In the genomic region with DNA sequence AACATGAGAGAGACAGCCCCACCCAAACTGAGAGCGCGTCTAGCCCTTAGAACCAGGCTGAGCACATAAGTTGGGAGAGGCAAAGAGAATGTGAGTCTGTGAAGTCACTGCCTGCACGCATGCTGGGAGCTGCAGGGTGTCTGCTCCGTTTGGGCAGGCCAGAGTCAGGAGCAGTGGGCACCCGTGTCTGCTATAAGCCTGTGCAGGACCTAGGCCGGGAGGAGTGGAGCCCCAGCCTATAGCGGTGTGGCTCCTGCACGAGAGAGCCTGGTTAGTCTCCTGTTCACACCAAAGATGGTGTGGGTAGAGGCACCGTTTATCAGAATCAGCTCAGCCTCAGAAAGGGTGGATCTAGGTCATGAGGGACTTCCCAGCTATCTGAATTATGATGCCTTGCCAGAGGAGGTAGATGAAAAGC, we compare ENCODE assay signal across 8 mouse cellular contexts. TPM values are rescaled to one million over a fixed set of nuclear protein-coding genes. Genes with fewer than 3 reads are reported as not detected.
DNase-seq lines count a peak whose midpoint lies in the region; ATAC-seq and TF ChIP-seq lines count a peak whose summit lies in the region.

No protein-coding gene starts in this region.

- 0 out of 2 replicates have a peak, but pooled peaks have one; percentile 35 for ATAC-seq in limb, embryonic 12.5 days (ENCODE audit: insufficient number of reproducible peaks, insufficient read depth, low FRiP score, low TSS enrichment, low read depth)
- ATAC-seq in midbrain, postnatal 0 days (ENCODE audit: low FRiP score), result no peak

- no peak overlapping the region for H3K4me2 ChIP-seq in limb, embryonic 12.5 days
- no peak overlapping the region for H3K4me2 ChIP-seq in midbrain, postnatal 0 days (ENCODE audit: low read depth, low read length, poor library complexity, severe bottlenecking)

- peaks cover 26% of the 10 kb centered on the region for H3K4me1 ChIP-seq in heart, adult 2 months (ENCODE audit: control insufficient read depth, insufficient read depth, low read length)
- H3K4me1 ChIP-seq in limb, embryonic 12.5 days (replicated peaks), result peaks cover 69% of the 10 kb centered on the region
- H3K4me1 ChIP-seq in midbrain, postnatal 0 days (ENCODE audit: insufficient read depth, low read length), result peaks cover 7% of the 10 kb centered on the region; the same call in 1 of the 2 replicates

- H3K9me3 ChIP-seq in limb, embryonic 12.5 days, result no peaks in the 10 kb centered on the region
- H3K9me3 ChIP-seq in midbrain, postnatal 0 days (ENCODE audit: low read length), result no peaks in the 10 kb centered on the region

- no peak overlapping the region for H3K4me3 ChIP-seq in heart, adult 2 months
- no peak overlapping the region for H3K4me3 ChIP-seq in limb, embryonic 12.5 days (replicated peaks)
- no peak overlapping the region for H3K4me3 ChIP-seq in midbrain, postnatal 0 days (ENCODE audit: low read depth, low read length)

- WGBS in heart, adult 2 months, result 30% methylated on average over 9 of the region's 9 CpGs
- WGBS in limb, embryonic 12.5 days, result 52% methylated on average over 9 of the region's 9 CpGs
- 50% methylated on average over 9 of the region's 9 CpGs for WGBS in midbrain, postnatal 0 days

- H3K9ac ChIP-seq in heart, adult 2 months (ENCODE audit: low read depth, low read length), result peak overlapping the region; percentile 49; the same call in 1 of the 2 replicates
- no peak overlapping the region for H3K9ac ChIP-seq in limb, embryonic 12.5 days (replicated peaks)
- H3K9ac ChIP-seq in midbrain, postnatal 0 days (replicated peaks; ENCODE audit: low read length, poor library complexity, severe bottlenecking), result no peak overlapping the region

- intact Hi-C loops in heart, adult 2 months (cut with DNase I), result no loop called here
- intact Hi-C loops in heart, postnatal 36 days (cut with DNase I), result no loop called here

- DNase-seq in heart, adult 2 months, result peak in 1 of 2 experiments; percentile 36
- no peak for DNase-seq in heart, postnatal 36 days
- peak; percentile 30 to 40 for DNase-seq in spleen, postnatal 36 days (ENCODE audit: low spot score in 2 of 2)
- DNase-seq in spleen, adult 12 weeks (ENCODE audit: low spot score), result no peak
- no peak for DNase-seq in embryo, embryonic 9.5 days (ENCODE audit: extremely low spot score)
- DNase-seq in midbrain, postnatal 0 days (ENCODE audit: low spot score), result no peak
- DNase-seq in kidney, postnatal 10 days, result no peak

- no peaks in the 10 kb centered on the region for H3K27me3 ChIP-seq in heart, adult 2 months (ENCODE audit: control insufficient read depth, insufficient read depth, low read length)
- H3K27me3 ChIP-seq in limb, embryonic 12.5 days, result peaks cover 12% of the 10 kb centered on the region
- no peaks in the 10 kb centered on the region for H3K27me3 ChIP-seq in midbrain, postnatal 0 days (ENCODE audit: insufficient read depth, low read length)

- TF ChIP-seq POLR2A in heart, adult 2 months (IDR thresholded peaks at IDR 0.05; ENCODE audit: insufficient read depth, low read depth, low read length), result no peak

- H3K79me2 ChIP-seq in heart, adult 2 months (replicated peaks; ENCODE audit: control insufficient read depth, insufficient read depth, low read length), result no peaks in the 10 kb centered on the region

- H3K36me3 ChIP-seq in heart, adult 2 months (ENCODE audit: control insufficient read depth, insufficient read depth, low read length), result no peaks in the 10 kb centered on the region
- no peaks in the 10 kb centered on the region for H3K36me3 ChIP-seq in limb, embryonic 12.5 days
- H3K36me3 ChIP-seq in midbrain, postnatal 0 days (ENCODE audit: insufficient read depth, low read length), result no peaks in the 10 kb centered on the region

- TF ChIP-seq CTCF in heart, adult 2 months (IDR thresholded peaks at IDR 0.05), result no peak
- TF ChIP-seq CTCF in midbrain, postnatal 0 days (IDR thresholded peaks at IDR 0.05), result no peak

- H3K27ac ChIP-seq in heart, adult 2 months, result peak overlapping the region; percentile 56
- peak overlapping the region; percentile 84 for H3K27ac ChIP-seq in limb, embryonic 12.5 days
- H3K27ac ChIP-seq in midbrain, postnatal 0 days (ENCODE audit: low read depth, low read length), result no peak overlapping the region

- no peak for TF ChIP-seq EP300 in heart, adult 2 months (IDR thresholded peaks at IDR 0.05; ENCODE audit: insufficient read depth, low read depth, low read length)

RNA-seq across cellular contexts. Expression of a gene that starts 55.2 kb away (rescaled TPM):
- total RNA-seq in heart, adult 2 months (2021), result under 1 TPM; 0.36 to 0.73 TPM
- 0.45 and 0.47 TPM in 2 replicates for polyA plus RNA-seq in heart, adult 2 months (2012; rRNA removed)
- total RNA-seq in heart, postnatal 36 days (2021), result under 1 TPM; 0.22 to 0.33 TPM
- polyA plus RNA-seq in limb, embryonic 12.5 days (2016; fragmentation: Nextera tagmentation; extraction: Ambion mirVana), result 1.1 and 1.3 TPM in 2 replicates
- 0.09 TPM in 1 of 2 replicates, not detected in the other for total RNA-seq in midbrain, postnatal 0 days (2014; rRNA removed)
- polyA plus RNA-seq in midbrain, postnatal 0 days (2015; fragmentation: Nextera tagmentation; extraction: Ambion mirVana), result 0.09 TPM in 1 of 2 replicates, not detected in the other

RNA-seq across cellular contexts. Expression of a gene that starts 55.8 kb away (rescaled TPM):
- total RNA-seq in heart, adult 2 months (2021), result 10 to 100 TPM; 21.3 to 22.3 TPM
- 6.6 and 10.2 TPM in 2 replicates for polyA plus RNA-seq in heart, adult 2 months (2012; rRNA removed)
- 10 to 100 TPM; 19.5 to 23.7 TPM for total RNA-seq in heart, postnatal 36 days (2021)
- 8.5 and 9.4 TPM in 2 replicates for polyA plus RNA-seq in limb, embryonic 12.5 days (2016; fragmentation: Nextera tagmentation; extraction: Ambion mirVana)
- total RNA-seq in midbrain, postnatal 0 days (2014; rRNA removed), result 48.3 and 62.3 TPM in 2 replicates
- polyA plus RNA-seq in midbrain, postnatal 0 days (2015; fragmentation: Nextera tagmentation; extraction: Ambion mirVana), result 11.3 and 12.1 TPM in 2 replicates

Comparison
In these comparisons a context has a peak if more than half of its experiments do, and no peak if none do; other contexts are left out.
1. DNase-seq: peak in spleen, postnatal 36 days (2 of 2); none in heart, postnatal 36 days (0 of 2), spleen, adult 12 weeks (single experiment), embryo, embryonic 9.5 days (single experiment), midbrain, postnatal 0 days (single experiment) and kidney, postnatal 10 days (single experiment).